Mouse (Mus musculus) heart, postnatal 0 days (tissue): ENCODE results near the gene Sohlh2.

Experiments
- CTCF ChIP-seq: IDR thresholded peaks from 2 replicates; pipeline ENCODE4 v1.5.1; 2016; ENCODE audit warnings: antibody characterized with exemption, control low read depth, low read depth
- EP300 ChIP-seq: IDR thresholded peaks from 2 replicates; pipeline ENCODE4 v1.6.1; 2016; ENCODE audit warnings: antibody characterized with exemption, low read depth

DNA sequence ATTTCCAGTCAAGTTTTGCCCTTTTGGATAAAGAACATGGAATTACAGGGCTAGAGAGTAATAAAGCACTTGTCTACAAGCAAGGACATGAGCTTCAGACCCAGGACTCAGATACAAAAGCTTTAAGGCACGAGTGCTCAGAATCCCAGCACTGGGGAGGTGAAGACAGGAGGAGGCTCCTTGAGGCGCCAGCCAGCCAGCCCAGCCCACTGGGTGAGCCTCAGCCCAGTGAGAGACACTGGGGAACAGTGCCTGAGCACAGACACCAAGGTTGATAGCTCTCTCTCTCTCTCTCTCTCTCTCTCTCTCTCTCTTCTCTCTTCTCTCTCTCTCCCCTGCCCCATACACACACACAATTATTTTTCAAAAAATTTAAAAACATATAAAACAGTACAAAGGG, 11.5 kb downstream of the Sohlh2 start:
- TF ChIP-seq CTCF: no peak
- TF ChIP-seq EP300: no peak
